Mouse (Mus musculus) central nervous system, embryonic 14 days (tissue): ENCODE results near the gene Gorab. TPM values are rescaled to one million over a fixed set of nuclear protein-coding genes. Genes with fewer than 3 reads are reported as not detected.

Source experiments
- polyA plus RNA-seq: library from polyadenylated mRNA; depleted of rRNA; stranded (reverse); fragments of >200 nt; gene quantifications from 2 replicates; pipeline ENCODE4 v1.2.3, GENCODE M21; 2012; rRNA removed

Gorab gene
- polyA plus RNA-seq = 14.8 and 15.6 TPM in 2 replicates

DNA sequence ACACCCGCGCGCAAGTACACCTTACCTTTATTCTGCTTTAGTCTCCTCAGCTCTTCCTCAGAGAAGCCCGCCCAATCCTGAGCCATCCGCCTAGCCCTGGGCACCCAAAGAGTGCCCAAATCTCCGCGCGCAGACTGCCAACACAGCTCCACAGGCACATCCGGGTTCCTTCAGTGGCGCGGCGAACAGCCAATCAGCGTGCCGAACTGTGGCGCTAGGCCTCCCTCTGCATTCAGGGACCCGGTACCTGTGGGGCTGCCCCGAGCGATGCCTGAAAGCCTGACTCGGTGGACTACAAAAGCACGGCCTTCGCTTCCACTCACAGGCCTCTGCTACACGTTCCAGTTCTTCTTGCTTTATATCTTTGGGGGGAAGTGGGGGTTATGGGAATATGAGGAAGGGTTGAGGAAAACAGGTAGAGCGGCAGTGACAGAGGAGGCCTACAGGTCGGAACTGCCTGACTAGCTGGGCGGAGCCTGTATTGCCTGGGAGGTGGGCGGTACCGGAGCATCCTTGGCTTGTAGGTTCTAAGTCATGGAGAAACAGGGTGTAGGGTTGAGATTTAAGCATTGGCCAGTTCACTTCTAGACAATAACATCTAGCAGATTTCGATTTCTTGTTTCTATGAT is at the start of gene Gorab:
TSS of gene Gorab (minus strand) at position 172 of the 629 bp plus-strand sequence.

Other genes with a start within 250 kb of the Gorab start
- 10.4 and 32.5 TPM in 2 replicates for gene Prrx1, start 90.0 kb downstream of the Gorab start, polyA plus RNA-seq